Mouse (Mus musculus): ENCODE measurements around the gene Adra2b.

- TF ChIP-seq TAL1 (IDR thresholded peaks at IDR 0.05; ENCODE audit: low read length) (no peak), GATA1 (IDR thresholded peaks at IDR 0.05; ENCODE audit: low read length) (no peak)
These were observed 30.0 kb upstream of the Adra2b start for GRCm38 (mm10) chr2:127332807-127333570.
